Mouse (Mus musculus): ENCODE results near the gene Slc12a7. TPM values are rescaled to one million over a fixed set of nuclear protein-coding genes. Genes with fewer than 3 reads are reported as not detected.
"Not testable (repeated sequence)": the region's sequence is repeated elsewhere in the genome, so short reads cannot be mapped to it uniquely, and the experiment has no call there.

Gene Slc12a7
- polyA plus RNA-seq, 1 experiment from 2014 or later: 28.1 TPM

DNA sequence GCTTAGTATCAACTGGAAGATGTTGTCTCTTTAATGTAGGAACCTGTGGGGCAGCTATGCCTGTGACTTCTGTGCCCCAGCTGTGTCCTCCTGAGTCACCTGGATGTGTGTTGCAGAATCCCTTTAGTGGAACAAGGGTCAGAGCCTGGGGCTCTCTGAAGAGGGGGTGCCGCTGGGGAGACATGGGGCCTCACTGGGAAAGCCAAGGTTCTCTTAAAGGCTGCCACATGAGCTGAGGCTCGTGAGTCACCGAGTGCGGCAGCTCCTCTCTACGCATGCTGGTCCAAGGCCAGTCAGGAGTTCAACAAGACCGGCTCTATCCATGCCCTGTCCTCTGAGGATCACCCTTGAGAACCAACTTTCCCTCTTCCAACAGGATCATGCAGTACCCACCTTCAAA lies 33.2 kb upstream of the Slc12a7 start:
- Histone ChIP-seq H3K9me3 (ENCODE audit: low read length) (no peaks in the 10 kb centered on the region), H3K27me3 (ENCODE audit: insufficient read depth, low read length) (no peaks in the 10 kb centered on the region), H3K4me3 (ENCODE audit: low read length) (no peak overlapping the region), H3K9ac (replicated peaks; ENCODE audit: low read length) (no peak overlapping the region), H3K4me2 (replicated peaks; ENCODE audit: low read depth, low read length) (no peak overlapping the region), H3K4me1 (ENCODE audit: insufficient read depth, low read length) (no peaks in the 10 kb centered on the region), H3K27ac (ENCODE audit: low read length) (no peak overlapping the region), H3K36me3 (ENCODE audit: insufficient read depth, low read length) (no peaks in the 10 kb centered on the region)
- no peak; the same call in 1 of the 2 replicates for ATAC-seq (ENCODE audit: low FRiP score, low TSS enrichment)
- WGBS: 92% methylated on average over 6 of the region's 6 CpGs

- no peaks in the 10 kb centered on the region for H3K36me3 ChIP-seq (ENCODE audit: insufficient read depth, low read length)
- no peak; the same call in 1 of the 2 replicates for ATAC-seq (ENCODE audit: low FRiP score, low TSS enrichment)
- H3K27ac ChIP-seq (ENCODE audit: low read length): no peak overlapping the region
- H3K4me2 ChIP-seq (replicated peaks; ENCODE audit: low read depth, low read length): no peak overlapping the region
- no peaks in the 10 kb centered on the region for H3K27me3 ChIP-seq (ENCODE audit: insufficient read depth, low read length)
- H3K9ac ChIP-seq (replicated peaks; ENCODE audit: low read length): no peak overlapping the region
- no peak overlapping the region for H3K4me3 ChIP-seq (ENCODE audit: low read length)
- no peaks in the 10 kb centered on the region for H3K9me3 ChIP-seq (ENCODE audit: low read length)
- 88% methylated on average over 12 of the region's 12 CpGs for WGBS
- H3K4me1 ChIP-seq (ENCODE audit: insufficient read depth, low read length): no peaks in the 10 kb centered on the region
Measured at GRCm38 (mm10) chr13:73700554-73700953, 32.3 kb upstream of the Slc12a7 start.

DNA sequence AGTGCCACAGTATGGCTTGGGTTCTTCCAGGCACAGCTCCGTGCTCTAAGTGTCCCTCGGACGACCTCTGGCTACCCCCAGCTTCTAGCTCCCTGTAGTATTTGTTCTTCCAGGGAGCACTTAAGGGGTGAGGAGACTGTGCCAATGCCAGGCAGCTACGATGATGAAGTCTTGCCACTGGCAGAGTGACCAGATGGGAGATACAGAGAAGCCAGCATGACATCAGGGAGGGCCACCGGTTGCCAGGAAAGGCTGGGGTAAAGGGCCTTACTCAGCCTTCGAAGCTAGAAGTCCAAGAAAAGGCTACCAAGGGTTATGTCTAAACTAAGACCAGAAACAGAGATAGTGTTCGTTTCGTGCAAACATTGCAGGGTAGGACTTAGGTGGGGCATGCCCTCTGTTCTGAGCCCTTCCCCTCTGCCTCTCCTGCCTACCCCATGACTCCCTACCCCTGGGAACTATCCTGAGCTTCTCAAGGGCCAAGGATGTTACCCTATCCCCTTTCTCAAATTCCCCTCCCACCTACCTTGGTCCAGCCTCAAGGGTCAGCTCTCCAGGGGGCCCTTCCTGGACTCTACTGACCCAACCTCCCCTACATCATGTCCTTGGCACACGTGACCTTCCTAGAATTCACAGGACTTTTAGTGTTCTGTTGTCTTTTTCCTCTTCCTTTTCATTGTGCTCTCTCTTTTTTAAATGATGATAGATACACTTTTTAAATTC lies 31.6 kb upstream of the Slc12a7 start:
- Histone ChIP-seq H3K9ac (replicated peaks; ENCODE audit: low read length) (no peak overlapping the region), H3K4me2 (replicated peaks; ENCODE audit: low read depth, low read length) (no peak overlapping the region), H3K27me3 (ENCODE audit: insufficient read depth, low read length) (no peaks in the 10 kb centered on the region), H3K4me3 (ENCODE audit: low read length) (no peak overlapping the region), H3K36me3 (ENCODE audit: insufficient read depth, low read length) (no peaks in the 10 kb centered on the region), H3K4me1 (ENCODE audit: insufficient read depth, low read length) (no peaks in the 10 kb centered on the region), H3K27ac (ENCODE audit: low read length) (no peak overlapping the region), H3K9me3 (ENCODE audit: low read length) (no peaks in the 10 kb centered on the region)
- ATAC-seq (ENCODE audit: low FRiP score, low TSS enrichment): no peak
- 82% methylated on average over 9 of the region's 9 CpGs for WGBS

DNA sequence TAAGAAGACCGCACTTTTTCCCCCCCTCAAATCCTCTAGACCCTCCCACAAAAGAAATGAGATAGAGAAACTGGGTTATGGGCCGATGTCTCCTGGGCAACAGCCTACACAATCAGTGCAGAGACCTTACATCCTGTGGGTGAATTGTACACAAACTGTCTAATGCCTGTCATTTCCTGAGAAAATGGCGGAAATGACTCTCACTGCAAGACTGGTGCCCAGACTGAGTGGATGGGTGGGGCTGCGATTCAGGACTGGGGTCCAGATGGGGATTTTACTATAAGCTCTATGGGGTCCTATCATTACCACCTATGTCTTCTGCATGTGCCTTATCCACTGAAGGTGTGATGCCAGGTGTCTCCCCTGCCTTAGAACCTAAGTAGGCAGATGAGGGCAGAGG lies 30.1 kb upstream of the Slc12a7 start:
- H3K9me3 ChIP-seq (ENCODE audit: low read length): no peaks in the 10 kb centered on the region
- no peak overlapping the region for H3K9ac ChIP-seq (replicated peaks; ENCODE audit: low read length)
- H3K27ac ChIP-seq (ENCODE audit: low read length): no peak overlapping the region
- no peak for ATAC-seq (ENCODE audit: low FRiP score, low TSS enrichment)
- no peaks in the 10 kb centered on the region for H3K36me3 ChIP-seq (ENCODE audit: insufficient read depth, low read length)
- WGBS: 85% methylated on average over 4 of the region's 4 CpGs
- H3K27me3 ChIP-seq (ENCODE audit: insufficient read depth, low read length): no peaks in the 10 kb centered on the region
- H3K4me1 ChIP-seq (ENCODE audit: insufficient read depth, low read length): no peaks in the 10 kb centered on the region
- no peak overlapping the region for H3K4me3 ChIP-seq (ENCODE audit: low read length)
- H3K4me2 ChIP-seq (replicated peaks; ENCODE audit: low read depth, low read length): no peak overlapping the region

DNA sequence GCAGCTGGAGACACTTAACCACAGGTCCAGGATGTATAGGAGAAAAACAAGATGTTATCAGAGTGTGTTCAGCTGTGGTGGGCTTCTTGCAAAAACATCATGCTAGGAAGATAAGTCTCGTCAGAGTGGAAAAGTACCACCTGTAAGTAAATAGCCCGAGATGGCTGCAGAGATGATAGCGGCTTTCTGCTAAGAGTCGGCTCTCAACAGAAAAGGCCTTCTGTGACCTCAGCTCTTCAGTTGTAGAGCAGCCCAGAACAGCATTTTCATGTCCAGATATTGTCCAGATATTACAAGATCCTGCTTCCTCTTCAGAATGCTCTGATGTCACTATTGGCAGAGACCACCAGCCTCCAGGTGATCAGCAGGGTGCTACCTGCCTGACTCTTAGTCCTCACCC lies 29.4 kb upstream of the Slc12a7 start:
- not testable (repeated sequence) for H3K4me3 ChIP-seq (ENCODE audit: low read length); H3K27me3 ChIP-seq (ENCODE audit: insufficient read depth, low read length); H3K36me3 ChIP-seq (ENCODE audit: insufficient read depth, low read length); H3K4me2 ChIP-seq (replicated peaks; ENCODE audit: low read depth, low read length); H3K9ac ChIP-seq (replicated peaks; ENCODE audit: low read length); H3K4me1 ChIP-seq (ENCODE audit: insufficient read depth, low read length); H3K9me3 ChIP-seq (ENCODE audit: low read length); H3K27ac ChIP-seq (ENCODE audit: low read length); ATAC-seq (ENCODE audit: low FRiP score, low TSS enrichment)
- 59% methylated on average over 4 of the region's 4 CpGs for WGBS

- Histone ChIP-seq H3K4me2 (replicated peaks; ENCODE audit: low read depth, low read length) (no peak within 1 kb of the TSS), H3K27me3 (ENCODE audit: insufficient read depth, low read length) (no peaks in the 10 kb centered on the region), H3K27ac (ENCODE audit: low read length) (no peak within 1 kb of the TSS), H3K36me3 (ENCODE audit: insufficient read depth, low read length) (no peaks in the 10 kb centered on the region), H3K4me1 (ENCODE audit: insufficient read depth, low read length) (peaks cover 5% of the 10 kb centered on the region; the same call in 1 of the 2 replicates), H3K4me3 (ENCODE audit: low read length) (no peak within 1 kb of the TSS), H3K9ac (replicated peaks; ENCODE audit: low read length) (no peak within 1 kb of the TSS), H3K9me3 (ENCODE audit: low read length) (no peaks in the 10 kb centered on the region)
- WGBS: 89% methylated on average over 7 of the region's 7 CpGs
- ATAC-seq (ENCODE audit: low FRiP score, low TSS enrichment): no peak
Measured at GRCm38 (mm10) chr13:73704694-73705325, 28.1 kb upstream of the Slc12a7 start, which contains the start of gene Slc6a19. Gene Slc6a19 (minus strand): TSS chr13:73704865.

GRCm38 (mm10) chr13:73709491-73709890 lies 23.4 kb upstream of the Slc12a7 start:
- H3K36me3 ChIP-seq (ENCODE audit: insufficient read depth, low read length): no peaks in the 10 kb centered on the region
- WGBS: 35% methylated on average over 6 of the region's 6 CpGs
- H3K27me3 ChIP-seq (ENCODE audit: insufficient read depth, low read length): no peaks in the 10 kb centered on the region
- no peak overlapping the region for H3K9ac ChIP-seq (replicated peaks; ENCODE audit: low read length)
- no peak overlapping the region for H3K4me3 ChIP-seq (ENCODE audit: low read length)
- peaks cover 12% of the 10 kb centered on the region; the same call in 1 of the 2 replicates for H3K4me1 ChIP-seq (ENCODE audit: insufficient read depth, low read length)
- no peak overlapping the region for H3K27ac ChIP-seq (ENCODE audit: low read length)
- no peak for ATAC-seq (ENCODE audit: low FRiP score, low TSS enrichment)
- H3K9me3 ChIP-seq (ENCODE audit: low read length): no peaks in the 10 kb centered on the region
- no peak overlapping the region for H3K4me2 ChIP-seq (replicated peaks; ENCODE audit: low read depth, low read length)

DNA sequence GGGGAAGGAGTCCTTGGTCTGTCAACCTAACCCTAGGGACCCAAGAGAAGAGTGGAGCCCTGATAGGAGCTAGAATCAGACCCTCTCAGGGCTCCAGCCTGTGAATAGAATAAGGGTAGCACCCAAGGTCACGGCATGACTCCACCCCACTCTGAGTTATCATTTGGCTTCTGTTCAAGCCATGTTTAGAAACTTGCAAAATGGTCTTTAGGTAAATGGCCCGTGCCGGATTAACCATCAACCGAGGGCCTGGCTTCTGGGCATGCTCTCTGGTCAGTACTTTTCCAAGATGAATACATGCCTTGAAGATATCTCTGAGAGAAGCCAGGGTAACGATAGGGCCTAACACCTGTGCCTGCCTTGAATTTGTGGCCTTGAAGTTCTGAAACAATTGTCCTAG lies 21.7 kb upstream of the Slc12a7 start:
- no peak overlapping the region for H3K27ac ChIP-seq (ENCODE audit: low read length)
- no peak overlapping the region for H3K4me2 ChIP-seq (replicated peaks; ENCODE audit: low read depth, low read length)
- no peaks in the 10 kb centered on the region for H3K27me3 ChIP-seq (ENCODE audit: insufficient read depth, low read length)
- 79% methylated on average over 5 of the region's 5 CpGs for WGBS
- ATAC-seq (ENCODE audit: low FRiP score, low TSS enrichment): 0 out of 2 replicates have a peak, but pooled peaks have one; percentile 19
- H3K4me1 ChIP-seq (ENCODE audit: insufficient read depth, low read length): peaks cover 12% of the 10 kb centered on the region; the same call in 1 of the 2 replicates
- no peaks in the 10 kb centered on the region for H3K36me3 ChIP-seq (ENCODE audit: insufficient read depth, low read length)
- H3K9ac ChIP-seq (replicated peaks; ENCODE audit: low read length): no peak overlapping the region
- no peaks in the 10 kb centered on the region for H3K9me3 ChIP-seq (ENCODE audit: low read length)
- no peak overlapping the region for H3K4me3 ChIP-seq (ENCODE audit: low read length)

- no peaks in the 10 kb centered on the region for H3K9me3 ChIP-seq (ENCODE audit: low read length)
- H3K4me3 ChIP-seq (ENCODE audit: low read length): no peak overlapping the region
- no peak for ATAC-seq (ENCODE audit: low FRiP score, low TSS enrichment)
- no peaks in the 10 kb centered on the region for H3K27me3 ChIP-seq (ENCODE audit: insufficient read depth, low read length)
- no peak overlapping the region for H3K4me2 ChIP-seq (replicated peaks; ENCODE audit: low read depth, low read length)
- 84% methylated on average over 5 of the region's 5 CpGs for WGBS
- no peak overlapping the region for H3K27ac ChIP-seq (ENCODE audit: low read length)
- H3K4me1 ChIP-seq (ENCODE audit: insufficient read depth, low read length): peaks cover 12% of the 10 kb centered on the region; the same call in 1 of the 2 replicates
- no peaks in the 10 kb centered on the region for H3K36me3 ChIP-seq (ENCODE audit: insufficient read depth, low read length)
- no peak overlapping the region for H3K9ac ChIP-seq (replicated peaks; ENCODE audit: low read length)
Measured at GRCm38 (mm10) chr13:73711803-73712202, 21.1 kb upstream of the Slc12a7 start.

- H3K4me1 ChIP-seq (ENCODE audit: insufficient read depth, low read length): peaks cover 12% of the 10 kb centered on the region; the same call in 1 of the 2 replicates
- 72% methylated on average over 3 of the region's 3 CpGs for WGBS
- H3K9ac ChIP-seq (replicated peaks; ENCODE audit: low read length): no peak overlapping the region
- H3K9me3 ChIP-seq (ENCODE audit: low read length): no peaks in the 10 kb centered on the region
- no peak for ATAC-seq (ENCODE audit: low FRiP score, low TSS enrichment)
- no peaks in the 10 kb centered on the region for H3K36me3 ChIP-seq (ENCODE audit: insufficient read depth, low read length)
- no peak overlapping the region for H3K27ac ChIP-seq (ENCODE audit: low read length)
- H3K4me3 ChIP-seq (ENCODE audit: low read length): no peak overlapping the region
- no peak overlapping the region for H3K4me2 ChIP-seq (replicated peaks; ENCODE audit: low read depth, low read length)
- no peaks in the 10 kb centered on the region for H3K27me3 ChIP-seq (ENCODE audit: insufficient read depth, low read length)
Measured at GRCm38 (mm10) chr13:73712228-73712627, 20.7 kb upstream of the Slc12a7 start.
